Mouse (Mus musculus) neural tube, embryonic 15.5 days (tissue): ENCODE measurements around the gene Lrrc75b. TPM values are rescaled to one million over a fixed set of nuclear protein-coding genes. Genes with fewer than 3 reads are reported as not detected.

Experiments used
- ATAC-seq: fragments of 200-750 bp; cut with Nextera tagmentation; 2 replicates; pipeline ENCODE4 v1.8.0; 2017; ENCODE audit warnings: mild to moderate bottlenecking, moderate TSS enrichment, moderate library complexity; ENCODE audit not compliant: low FRiP score
- H3K27ac ChIP-seq: fragments of 300-500 bp; sonication (generic); replicated peaks from 2 replicates; pipeline ENCODE4 v1.5.1; 2015; ENCODE audit warnings: mild to moderate bottlenecking, inconsistent platforms
- H3K27me3 ChIP-seq: fragments of 300-500 bp; sonication (generic); replicated peaks from 2 replicates; pipeline ENCODE4 v1.6.1; 2015; ENCODE audit warnings: inconsistent platforms
- H3K36me3 ChIP-seq: fragments of 300-500 bp; sonication (generic); 2 replicates; pipeline ENCODE4 v1.6.1; 2015; ENCODE audit warnings: inconsistent platforms
- H3K4me1 ChIP-seq: fragments of 300-500 bp; sonication (generic); 2 replicates; pipeline ENCODE4 v1.6.1; 2015; ENCODE audit warnings: inconsistent platforms
- H3K4me2 ChIP-seq: fragments of 300-500 bp; sonication (generic); 2 replicates; pipeline ENCODE4 v1.6.1; 2015; ENCODE audit warnings: inconsistent platforms, mild to moderate bottlenecking, moderate library complexity
- H3K4me3 ChIP-seq: fragments of 300-500 bp; sonication (generic); replicated peaks from 2 replicates; pipeline ENCODE4 v1.5.1; 2015; ENCODE audit warnings: mild to moderate bottlenecking, inconsistent platforms
- H3K9ac ChIP-seq: fragments of 300-500 bp; sonication (generic); replicated peaks from 2 replicates; pipeline ENCODE4 v1.6.1; 2015; ENCODE audit warnings: mild to moderate bottlenecking, inconsistent platforms
- H3K9me3 ChIP-seq: fragments of 300-500 bp; sonication (generic); replicated peaks from 2 replicates; pipeline ENCODE4 v1.6.1; 2016; ENCODE audit warnings: inconsistent platforms
- WGBS: fragments of 180-500 bp; shearing (Covaris S2); methylation state at CpG from one replicate; pipeline ENCODE4 v1.1.7; 2015; ENCODE audit warnings: mixed read lengths; 5-methylcytosine and 5-hydroxymethylcytosine counted together
- polyA plus RNA-seq: library from polyadenylated mRNA; unstranded; fragments of >200 nt; fragmentation: Nextera tagmentation; extraction: Ambion mirVana; gene quantifications from 2 replicates; pipeline ENCODE4 v1.2.1, GENCODE M21; 2015

Gene Lrrc75b
- polyA plus RNA-seq, 1 experiment from 2014 or later, result 36.3 TPM

GRCm38 (mm10) chr10:75566321-75566720 is 6.2 kb upstream of the Lrrc75b start:
- Histone ChIP-seq H3K4me2 (no peak overlapping the region), H3K4me3 (no peak overlapping the region), H3K4me1 (peaks cover 5% of the 10 kb centered on the region), H3K27me3 (peaks cover 17% of the 10 kb centered on the region; the same call in 1 of the 2 replicates), H3K9ac (no peak overlapping the region), H3K27ac (no peak overlapping the region), H3K9me3 (no peaks in the 10 kb centered on the region), H3K36me3 (no peaks in the 10 kb centered on the region)
- no peak for ATAC-seq
- 83% methylated on average over 5 of the region's 5 CpGs for WGBS

DNA sequence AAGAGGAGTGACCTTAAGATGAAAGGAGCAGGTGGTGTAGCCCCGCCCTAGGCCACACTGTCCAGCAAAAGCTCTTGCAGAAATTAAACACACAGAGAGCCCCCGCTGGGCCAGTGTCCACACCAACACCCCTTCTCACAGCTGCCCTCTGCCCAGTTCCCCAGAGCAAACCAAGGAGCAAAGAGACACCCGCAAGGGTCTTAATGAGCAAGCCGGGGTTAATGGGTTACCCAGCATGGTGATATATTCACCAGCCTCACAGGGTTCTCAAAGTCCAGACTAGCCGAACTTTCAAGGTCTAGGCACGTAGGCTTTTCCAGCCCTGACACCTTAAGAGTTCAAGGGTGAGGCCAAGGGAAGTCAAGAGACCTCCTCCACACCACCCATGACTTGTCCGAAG is 5.8 kb upstream of the Lrrc75b start:
- peaks cover 17% of the 10 kb centered on the region; the same call in 1 of the 2 replicates for H3K27me3 ChIP-seq
- H3K4me3 ChIP-seq, result no peak overlapping the region
- H3K27ac ChIP-seq, result no peak overlapping the region
- H3K36me3 ChIP-seq, result no peaks in the 10 kb centered on the region
- no peak overlapping the region for H3K9ac ChIP-seq
- 77% methylated on average over 7 of the region's 7 CpGs for WGBS
- H3K4me1 ChIP-seq, result peaks cover 9% of the 10 kb centered on the region
- no peak overlapping the region for H3K4me2 ChIP-seq
- ATAC-seq, result no peak
- H3K9me3 ChIP-seq, result no peaks in the 10 kb centered on the region

- WGBS, result 76% methylated on average over 6 of the region's 6 CpGs
- no peak overlapping the region for H3K9ac ChIP-seq
- H3K36me3 ChIP-seq, result no peaks in the 10 kb centered on the region
- peaks cover 17% of the 10 kb centered on the region; the same call in 1 of the 2 replicates for H3K27me3 ChIP-seq
- peaks cover 14% of the 10 kb centered on the region for H3K4me1 ChIP-seq
- H3K4me2 ChIP-seq, result no peak overlapping the region
- no peak overlapping the region for H3K4me3 ChIP-seq
- no peaks in the 10 kb centered on the region for H3K9me3 ChIP-seq
- ATAC-seq, result no peak
- H3K27ac ChIP-seq, result no peak overlapping the region
Observed at GRCm38 (mm10) chr10:75565436-75565835, 5.3 kb upstream of the Lrrc75b start.

DNA sequence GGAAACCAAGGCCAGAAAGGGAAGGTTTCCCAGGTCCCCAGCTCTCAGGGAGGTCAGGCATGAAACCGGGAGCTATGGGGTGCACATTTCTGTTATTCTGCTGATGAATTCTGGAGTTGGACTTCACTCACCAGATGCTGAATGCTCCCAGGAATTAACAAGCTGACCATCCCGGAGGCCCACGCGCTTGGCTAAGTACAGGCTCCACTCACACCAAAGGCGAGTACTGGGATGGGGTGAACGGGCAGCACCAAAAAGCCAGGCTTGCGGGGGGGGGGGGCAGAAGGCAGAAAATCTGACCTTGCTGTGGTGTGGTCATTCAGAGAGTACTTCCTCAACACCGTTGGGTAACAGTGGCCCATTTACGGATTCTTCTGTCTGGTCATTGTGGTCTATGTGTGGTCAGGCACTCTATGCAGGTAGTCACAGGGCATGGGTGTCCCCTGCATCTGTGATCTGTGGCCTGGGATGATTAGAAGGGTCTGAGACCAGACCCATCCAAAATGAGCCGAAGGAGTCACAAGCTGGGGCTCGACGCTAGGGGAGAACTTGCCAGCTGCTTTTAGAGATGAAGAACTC is 4.6 kb upstream of the Lrrc75b start:
- 87% methylated on average over 12 of the region's 12 CpGs for WGBS
- peaks cover 17% of the 10 kb centered on the region; the same call in 1 of the 2 replicates for H3K27me3 ChIP-seq
- H3K27ac ChIP-seq, result no peak overlapping the region
- no peaks in the 10 kb centered on the region for H3K36me3 ChIP-seq
- no peaks in the 10 kb centered on the region for H3K9me3 ChIP-seq
- no peak overlapping the region for H3K4me3 ChIP-seq
- ATAC-seq, result no peak
- no peak overlapping the region for H3K4me2 ChIP-seq
- peaks cover 19% of the 10 kb centered on the region for H3K4me1 ChIP-seq
- no peak overlapping the region for H3K9ac ChIP-seq

GRCm38 (mm10) chr10:75562596-75562995 is 2.5 kb upstream of the Lrrc75b start:
- no peak overlapping the region for H3K9ac ChIP-seq
- no peak overlapping the region for H3K4me2 ChIP-seq
- no peak overlapping the region for H3K27ac ChIP-seq
- WGBS, result 87% methylated on average over 8 of the region's 8 CpGs
- no peak overlapping the region for H3K4me3 ChIP-seq
- no peaks in the 10 kb centered on the region for H3K9me3 ChIP-seq
- peaks cover 13% of the 10 kb centered on the region; the same call in 1 of the 2 replicates for H3K27me3 ChIP-seq
- ATAC-seq, result no peak
- no peaks in the 10 kb centered on the region for H3K36me3 ChIP-seq
- peaks cover 31% of the 10 kb centered on the region for H3K4me1 ChIP-seq

GRCm38 (mm10) chr10:75561071-75561654 is 1.0 kb upstream of the Lrrc75b start, which contains the start of gene Ggt1:
Gene Ggt1 (plus strand): TSS chr10:75561604.
- no peak for ATAC-seq
- Histone ChIP-seq H3K9ac (peak within 1 kb of the TSS; percentile 91), H3K4me3 (peak within 1 kb of the TSS; percentile 74), H3K4me1 (peaks cover 44% of the 10 kb centered on the region), H3K9me3 (no peaks in the 10 kb centered on the region), H3K4me2 (peak within 1 kb of the TSS; percentile 82), H3K36me3 (peaks cover 9% of the 10 kb centered on the region), H3K27me3 (peaks cover 13% of the 10 kb centered on the region; the same call in 1 of the 2 replicates), H3K27ac (peak within 1 kb of the TSS; percentile 96)
- WGBS, result 61% methylated on average over 10 of the region's 10 CpGs

DNA sequence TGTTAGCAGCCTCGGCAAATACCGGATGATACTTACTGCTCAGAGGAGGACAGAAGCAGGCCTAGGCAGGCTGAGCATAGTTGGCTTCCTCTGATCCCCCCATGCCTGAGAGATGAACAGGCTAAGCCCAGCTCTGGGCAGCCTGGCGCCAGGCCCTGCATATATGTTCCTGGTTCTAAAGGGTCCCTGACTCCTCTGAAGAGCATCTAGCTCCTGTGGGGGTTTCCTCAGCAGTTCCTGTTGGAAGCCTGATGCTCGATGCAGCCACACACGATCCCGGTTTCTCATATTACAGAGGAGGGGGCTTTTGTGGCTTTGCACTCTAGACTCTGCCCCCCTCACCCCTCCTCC is 394 bp upstream of the Lrrc75b start:
- Histone ChIP-seq H3K27me3 (peaks cover 13% of the 10 kb centered on the region; the same call in 1 of the 2 replicates), H3K4me3 (peak overlapping the region; percentile 74), H3K9ac (peak overlapping the region; percentile 91), H3K9me3 (no peaks in the 10 kb centered on the region), H3K36me3 (peaks cover 14% of the 10 kb centered on the region), H3K4me1 (peaks cover 44% of the 10 kb centered on the region), H3K4me2 (peak overlapping the region; percentile 82), H3K27ac (peak overlapping the region; percentile 96)
- 10% methylated on average over 6 of the region's 6 CpGs for WGBS
- ATAC-seq, result peak; percentile 27

DNA sequence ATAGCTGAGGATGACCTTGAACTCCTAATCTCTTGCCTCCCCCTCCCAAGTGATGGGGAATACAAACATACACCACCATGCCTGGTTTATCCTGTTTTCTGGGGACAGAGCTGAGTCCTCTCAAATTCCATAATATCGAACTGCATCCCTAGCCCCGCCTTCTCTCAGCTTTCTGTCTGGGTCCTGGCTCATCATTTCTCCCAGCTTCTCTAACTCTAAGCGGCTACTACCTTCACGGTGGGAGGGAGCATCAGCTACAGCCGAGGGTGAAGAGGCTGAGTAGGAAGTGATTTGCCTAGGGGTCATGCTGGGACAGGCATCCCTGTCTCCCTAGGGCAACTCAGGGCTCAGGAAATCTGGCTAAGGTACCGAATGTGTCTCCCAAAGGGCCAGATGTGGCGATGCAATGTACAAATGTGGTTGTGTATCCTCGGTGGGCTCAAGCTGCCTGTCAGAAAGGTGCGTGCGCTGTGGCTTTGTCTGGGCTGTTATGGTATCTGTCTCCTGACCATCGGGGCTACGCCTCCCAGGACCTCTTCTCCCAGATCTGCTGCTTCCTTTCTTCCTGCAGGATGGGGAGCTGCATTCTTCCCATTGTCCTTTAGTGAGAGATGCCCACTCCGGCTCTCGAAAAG is 972 bp downstream of the Lrrc75b start:
- Histone ChIP-seq H3K27me3 (peaks cover 8% of the 10 kb centered on the region; the same call in 1 of the 2 replicates), H3K27ac (peak overlapping the region; percentile 96), H3K4me1 (peaks cover 44% of the 10 kb centered on the region), H3K36me3 (peaks cover 22% of the 10 kb centered on the region), H3K9ac (peak overlapping the region; percentile 91), H3K4me3 (peak overlapping the region; percentile 74), H3K4me2 (peak overlapping the region; percentile 82), H3K9me3 (no peaks in the 10 kb centered on the region)
- ATAC-seq, result peak; percentile 22
- 5% methylated on average over 14 of the region's 14 CpGs for WGBS

DNA sequence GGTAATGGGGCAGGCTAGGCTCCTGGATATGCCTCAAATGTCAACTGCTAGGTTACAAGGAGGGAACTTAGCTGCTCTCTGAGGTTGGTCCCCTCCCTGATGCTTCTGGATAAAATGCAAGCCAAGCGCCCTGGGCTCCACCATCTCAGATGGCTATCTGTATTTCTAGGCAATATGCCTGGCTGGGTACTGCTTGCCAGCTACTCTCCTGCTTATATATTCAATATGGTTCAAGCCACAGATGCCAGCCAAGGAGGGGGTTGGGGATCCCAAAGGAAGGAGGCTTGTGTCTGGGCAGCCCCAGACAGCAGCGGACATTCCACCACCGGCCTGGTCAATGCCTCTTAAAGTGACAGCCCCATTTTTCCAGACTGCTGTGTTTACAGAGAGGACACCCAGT is 1.6 kb downstream of the Lrrc75b start:
- peak overlapping the region; percentile 91 for H3K9ac ChIP-seq
- 25% methylated on average over 3 of the region's 3 CpGs for WGBS
- peak overlapping the region; percentile 82 for H3K4me2 ChIP-seq
- H3K27me3 ChIP-seq, result peaks cover 8% of the 10 kb centered on the region; the same call in 1 of the 2 replicates
- peaks cover 44% of the 10 kb centered on the region for H3K4me1 ChIP-seq
- peaks cover 29% of the 10 kb centered on the region for H3K36me3 ChIP-seq
- peak overlapping the region; percentile 96 for H3K27ac ChIP-seq
- H3K9me3 ChIP-seq, result no peaks in the 10 kb centered on the region
- H3K4me3 ChIP-seq, result peak overlapping the region; percentile 74
- peak; percentile 9; the same call in 1 of the 2 replicates for ATAC-seq

- peaks cover 39% of the 10 kb centered on the region for H3K4me1 ChIP-seq
- no peak overlapping the region for H3K9ac ChIP-seq
- ATAC-seq, result peak; percentile 43
Observed at GRCm38 (mm10) chr10:75556026-75556425, 4.1 kb downstream of the Lrrc75b start.

DNA sequence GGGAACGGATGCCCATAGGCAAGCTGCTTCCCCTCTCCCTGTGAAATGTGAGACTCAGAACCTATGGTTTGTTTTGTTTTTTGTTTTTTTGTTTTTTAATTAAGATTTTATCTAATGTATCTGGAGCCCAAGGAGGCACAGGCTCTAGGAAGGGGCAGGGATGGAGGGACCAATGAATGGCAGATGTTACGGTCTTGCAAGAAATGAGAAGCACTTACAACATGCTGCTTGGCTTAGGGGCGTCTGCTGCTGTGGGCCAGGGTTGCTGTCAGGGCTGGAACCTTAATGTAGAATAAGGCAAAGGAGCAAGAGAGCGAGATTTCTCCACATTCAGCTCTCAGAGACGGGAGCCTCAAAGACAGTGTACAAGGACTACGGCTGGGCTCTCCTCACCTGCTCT is 4.6 kb downstream of the Lrrc75b start:
- no peaks in the 10 kb centered on the region for H3K9me3 ChIP-seq
- H3K4me1 ChIP-seq, result peaks cover 34% of the 10 kb centered on the region
- H3K4me3 ChIP-seq, result no peak overlapping the region
- no peak overlapping the region for H3K9ac ChIP-seq
- H3K36me3 ChIP-seq, result peaks cover 39% of the 10 kb centered on the region
- no peak for ATAC-seq
- H3K4me2 ChIP-seq, result 0 out of 2 replicates have a peak overlapping the region, but pooled peaks have one; percentile 3
- peak overlapping the region; percentile 65 for H3K27ac ChIP-seq
- 71% methylated on average over 6 of the region's 6 CpGs for WGBS
- no peaks in the 10 kb centered on the region for H3K27me3 ChIP-seq

More at GRCm38 (mm10) chr10:75556026-75556425, 4.1 kb downstream of the Lrrc75b start:
- Histone ChIP-seq H3K9me3 (no peaks in the 10 kb centered on the region), H3K4me3 (no peak overlapping the region), H3K27ac (peak overlapping the region; percentile 69), H3K4me2 (0 out of 2 replicates have a peak overlapping the region, but pooled peaks have one; percentile 3), H3K27me3 (no peaks in the 10 kb centered on the region; the same call in 1 of the 2 replicates), H3K36me3 (peaks cover 39% of the 10 kb centered on the region)
- 29% methylated on average over 9 of the region's 9 CpGs for WGBS
